Mouse (Mus musculus): ENCODE data around the gene Map3k14.
"Not testable (repeated sequence)": the region's sequence is repeated elsewhere in the genome, so short reads cannot be mapped to it uniquely, and the experiment has no call there.

Map3k14 gene

GRCm38 (mm10) chr11:103246081-103246730, 21.1 kb downstream of the Map3k14 start:
- DNase-seq (ENCODE audit: low read depth, low spot score): no peak

GRCm38 (mm10) chr11:103244856-103245255, 22.4 kb downstream of the Map3k14 start:
- DNase-seq (ENCODE audit: low read depth, low spot score): no peak

GRCm38 (mm10) chr11:103240740-103241139, 26.5 kb downstream of the Map3k14 start:
- no peak for DNase-seq (ENCODE audit: low read depth, low spot score)

GRCm38 (mm10) chr11:103237757-103238156, 29.5 kb downstream of the Map3k14 start:
- DNase-seq (ENCODE audit: low read depth, low spot score): no peak

- no peak for DNase-seq (ENCODE audit: low read depth, low spot score)
These were observed 30.4 kb downstream of the Map3k14 start for GRCm38 (mm10) chr11:103236903-103237302.

GRCm38 (mm10) chr11:103236431-103236830, 30.8 kb downstream of the Map3k14 start:
- DNase-seq (ENCODE audit: low read depth, low spot score): no peak

- no peak for DNase-seq (ENCODE audit: low read depth, low spot score)
These were observed 31.6 kb downstream of the Map3k14 start for GRCm38 (mm10) chr11:103235702-103236101.

- DNase-seq (ENCODE audit: low read depth, low spot score): no peak
These were observed 32.8 kb downstream of the Map3k14 start for GRCm38 (mm10) chr11:103234447-103234846.

- DNase-seq (ENCODE audit: low read depth, low spot score): peak; percentile 57
These were observed 34.3 kb downstream of the Map3k14 start for GRCm38 (mm10) chr11:103232966-103233365.

GRCm38 (mm10) chr11:103231367-103231766, 35.9 kb downstream of the Map3k14 start:
- DNase-seq (ENCODE audit: low read depth, low spot score): no peak

GRCm38 (mm10) chr11:103230626-103231025, 36.6 kb downstream of the Map3k14 start:
- no peak for DNase-seq (ENCODE audit: low read depth, low spot score)

- no peak for DNase-seq (ENCODE audit: low read depth, low spot score)
These were observed 37.7 kb downstream of the Map3k14 start for GRCm38 (mm10) chr11:103229608-103230007.

GRCm38 (mm10) chr11:103223951-103224456, 43.3 kb downstream of the Map3k14 start:
- no peak for DNase-seq (ENCODE audit: low read depth, low spot score)

- no peak for DNase-seq (ENCODE audit: low read depth, low spot score)
These were observed 43.8 kb downstream of the Map3k14 start for GRCm38 (mm10) chr11:103223444-103223843.

GRCm38 (mm10) chr11:103222718-103223117, 44.6 kb downstream of the Map3k14 start:
- DNase-seq (ENCODE audit: low read depth, low spot score): not testable (repeated sequence)

GRCm38 (mm10) chr11:103221437-103221836, 45.8 kb downstream of the Map3k14 start:
- no peak for DNase-seq (ENCODE audit: low read depth, low spot score)

GRCm38 (mm10) chr11:103219995-103220394, 47.3 kb downstream of the Map3k14 start:
- DNase-seq (ENCODE audit: low read depth, low spot score): no peak

- DNase-seq (ENCODE audit: low read depth, low spot score): no peak
These were observed 48.0 kb downstream of the Map3k14 start for GRCm38 (mm10) chr11:103219259-103219658.

- DNase-seq (ENCODE audit: low read depth, low spot score): no peak
These were observed 48.8 kb downstream of the Map3k14 start for GRCm38 (mm10) chr11:103218517-103218901.

- DNase-seq (ENCODE audit: low read depth, low spot score): no peak
These were observed 49.3 kb downstream of the Map3k14 start, which contains the start of gene Spata32 for GRCm38 (mm10) chr11:103217790-103218516. Gene Spata32 (minus strand): TSS chr11:103218432.

GRCm38 (mm10) chr11:103215355-103215754, 51.9 kb downstream of the Map3k14 start:
- no peak for DNase-seq (ENCODE audit: low read depth, low spot score)

GRCm38 (mm10) chr11:103213712-103214111, 53.6 kb downstream of the Map3k14 start:
- DNase-seq (ENCODE audit: low read depth, low spot score): no peak

GRCm38 (mm10) chr11:103210291-103210690, 57.0 kb downstream of the Map3k14 start:
- DNase-seq (ENCODE audit: low read depth, low spot score): no peak
